Comparison of ENCODE assay signal across 7 mouse cellular contexts in genomic region chr19:47013340-47014158, GRCm38 (mm10). TPM values are rescaled to one million over a fixed set of nuclear protein-coding genes. Genes with fewer than 3 reads are reported as not detected.
DNase-seq lines count a peak whose midpoint lies in the region; ATAC-seq and TF ChIP-seq lines count a peak whose summit lies in the region.

No protein-coding gene starts in this region.

- peaks cover 19% of the 10 kb centered on the region for H3K4me1 ChIP-seq in embryonic facial prominence, embryonic 13.5 days
- H3K4me1 ChIP-seq in hindbrain, embryonic 11.5 days (replicated peaks; ENCODE audit: control insufficient read depth, insufficient read depth, low read length) = no peaks in the 10 kb centered on the region
- peaks cover 2% of the 10 kb centered on the region; the same call in 1 of the 2 replicates for H3K4me1 ChIP-seq in midbrain, postnatal 0 days (ENCODE audit: insufficient read depth, low read length)

- TF ChIP-seq CTCF in layer of hippocampus, adult 2 months (conservative IDR thresholded peaks at IDR 0.05) = no peak
- TF ChIP-seq CTCF in midbrain, postnatal 0 days (IDR thresholded peaks at IDR 0.05) = no peak

- peaks cover 79% of the 10 kb centered on the region for H3K27me3 ChIP-seq in embryonic facial prominence, embryonic 13.5 days
- H3K27me3 ChIP-seq in hindbrain, embryonic 11.5 days (ENCODE audit: control insufficient read depth, insufficient read depth, low read length) = peaks cover 33% of the 10 kb centered on the region
- no peaks in the 10 kb centered on the region for H3K27me3 ChIP-seq in midbrain, postnatal 0 days (ENCODE audit: insufficient read depth, low read length)

- peak overlapping the region; percentile 99 for H3K27ac ChIP-seq in layer of hippocampus, adult 2 months
- H3K27ac ChIP-seq in embryonic facial prominence, embryonic 13.5 days = no peak overlapping the region
- peak overlapping the region; percentile 85 for H3K27ac ChIP-seq in hindbrain, embryonic 11.5 days (ENCODE audit: low read depth, low read length)
- H3K27ac ChIP-seq in midbrain, postnatal 0 days (ENCODE audit: low read depth, low read length) = peak overlapping the region; percentile 98

- H3K4me2 ChIP-seq in embryonic facial prominence, embryonic 13.5 days = peak overlapping the region; percentile 96
- H3K4me2 ChIP-seq in hindbrain, embryonic 11.5 days (replicated peaks; ENCODE audit: low read depth, low read length) = peak overlapping the region; percentile 55
- peak overlapping the region; percentile 62 for H3K4me2 ChIP-seq in midbrain, postnatal 0 days (ENCODE audit: low read depth, low read length, poor library complexity, severe bottlenecking)

- no peaks in the 10 kb centered on the region for H3K36me3 ChIP-seq in embryonic facial prominence, embryonic 13.5 days
- H3K36me3 ChIP-seq in hindbrain, embryonic 11.5 days (ENCODE audit: control insufficient read depth, insufficient read depth, low read length) = no peaks in the 10 kb centered on the region
- H3K36me3 ChIP-seq in midbrain, postnatal 0 days (ENCODE audit: insufficient read depth, low read length) = no peaks in the 10 kb centered on the region

- DNase-seq in layer of hippocampus, adult 2 months (ENCODE audit: low spot score in 2 of 2) = no peak
- DNase-seq in layer of hippocampus, adult 8-10 months (ENCODE audit: low spot score in 2 of 2) = no peak
- peak; percentile 52 for DNase-seq in hindbrain, embryonic 11.5 days (ENCODE audit: low spot score)
- peak; percentile 42 for DNase-seq in midbrain, postnatal 0 days (ENCODE audit: low spot score)
- no peak for DNase-seq in spleen, postnatal 10 days (ENCODE audit: low spot score in 2 of 2)
- DNase-seq in urinary bladder, postnatal 4 days (ENCODE audit: low spot score in 2 of 2) = no peak

- no peak overlapping the region for H3K9ac ChIP-seq in embryonic facial prominence, embryonic 13.5 days
- peak overlapping the region; percentile 48 for H3K9ac ChIP-seq in hindbrain, embryonic 11.5 days (ENCODE audit: low read depth, low read length)
- H3K9ac ChIP-seq in midbrain, postnatal 0 days (replicated peaks; ENCODE audit: low read length, poor library complexity, severe bottlenecking) = peak overlapping the region; percentile 96

- no peak for ATAC-seq in embryonic facial prominence, embryonic 13.5 days (ENCODE audit: insufficient number of reproducible peaks, insufficient read depth, low FRiP score, low TSS enrichment, low read depth)
- ATAC-seq in hindbrain, embryonic 11.5 days (ENCODE audit: low FRiP score) = no peak
- ATAC-seq in midbrain, postnatal 0 days (ENCODE audit: low FRiP score) = no peak

- peak overlapping the region; percentile 81 for H3K4me3 ChIP-seq in layer of hippocampus, adult 2 months
- peak overlapping the region; percentile 56 for H3K4me3 ChIP-seq in embryonic facial prominence, embryonic 13.5 days
- peak overlapping the region; percentile 70 for H3K4me3 ChIP-seq in hindbrain, embryonic 11.5 days (ENCODE audit: low read depth, low read length)
- H3K4me3 ChIP-seq in midbrain, postnatal 0 days (ENCODE audit: low read depth, low read length) = peak overlapping the region; percentile 84

- H3K9me3 ChIP-seq in embryonic facial prominence, embryonic 13.5 days = no peaks in the 10 kb centered on the region
- H3K9me3 ChIP-seq in hindbrain, embryonic 11.5 days (ENCODE audit: control insufficient read depth, low read length) = no peaks in the 10 kb centered on the region
- H3K9me3 ChIP-seq in midbrain, postnatal 0 days (ENCODE audit: low read length) = no peaks in the 10 kb centered on the region

- WGBS in embryonic facial prominence, embryonic 13.5 days = 9% methylated on average over 20 of the region's 20 CpGs
- 10% methylated on average over 20 of the region's 20 CpGs for WGBS in hindbrain, embryonic 11.5 days
- WGBS in midbrain, postnatal 0 days = 8% methylated on average over 20 of the region's 20 CpGs

RNA-seq across cellular contexts. Expression of gene Ina, which starts 0.9 kb away (rescaled TPM):
- total RNA-seq in layer of hippocampus, adult 2 months (2021) = 100 to 1,000 TPM; 170 to 180 TPM
- total RNA-seq in layer of hippocampus, adult 8-10 months (2022) = 100 to 1,000 TPM; 144 to 177 (median 163) TPM
- 8.4 TPM in 2 replicates for polyA plus RNA-seq in embryonic facial prominence, embryonic 13.5 days (2015; fragmentation: Nextera tagmentation; extraction: Ambion mirVana)
- 266 and 290 TPM in 2 replicates for polyA plus RNA-seq in hindbrain, embryonic 11.5 days (2014; fragmentation: Nextera tagmentation; extraction: Ambion mirVana)
- total RNA-seq in midbrain, postnatal 0 days (2014; rRNA removed) = 229 and 248 TPM in 2 replicates
- polyA plus RNA-seq in midbrain, postnatal 0 days (2015; fragmentation: Nextera tagmentation; extraction: Ambion mirVana) = 294 and 310 TPM in 2 replicates

RNA-seq across cellular contexts. Expression of gene Nt5c2, which starts 1.4 kb away (rescaled TPM):
- 10 to 100 TPM; 80.9 to 84.4 TPM for total RNA-seq in layer of hippocampus, adult 2 months (2021)
- total RNA-seq in layer of hippocampus, adult 8-10 months (2022) = 100 to 1,000 TPM in 1 of 4 experiments, 10 to 100 TPM in 3; 72.5 to 101 (median 83.1) TPM
- polyA plus RNA-seq in embryonic facial prominence, embryonic 13.5 days (2015; fragmentation: Nextera tagmentation; extraction: Ambion mirVana) = 69.1 and 77.3 TPM in 2 replicates
- 81.5 and 90.6 TPM in 2 replicates for polyA plus RNA-seq in hindbrain, embryonic 11.5 days (2014; fragmentation: Nextera tagmentation; extraction: Ambion mirVana)
- 64.1 and 68.1 TPM in 2 replicates for total RNA-seq in midbrain, postnatal 0 days (2014; rRNA removed)
- polyA plus RNA-seq in midbrain, postnatal 0 days (2015; fragmentation: Nextera tagmentation; extraction: Ambion mirVana) = 81.8 and 83.0 TPM in 2 replicates

RNA-seq across cellular contexts. Expression of gene Pcgf6, which starts 37.2 kb away (rescaled TPM):
- 10 to 100 TPM; 19.3 to 25.5 TPM for total RNA-seq in layer of hippocampus, adult 2 months (2021)
- 10 to 100 TPM; 17.7 to 27.8 (median 21.1) TPM for total RNA-seq in layer of hippocampus, adult 8-10 months (2022)
- 24.3 and 24.4 TPM in 2 replicates for polyA plus RNA-seq in embryonic facial prominence, embryonic 13.5 days (2015; fragmentation: Nextera tagmentation; extraction: Ambion mirVana)
- 31.6 and 32.2 TPM in 2 replicates for polyA plus RNA-seq in hindbrain, embryonic 11.5 days (2014; fragmentation: Nextera tagmentation; extraction: Ambion mirVana)
- total RNA-seq in midbrain, postnatal 0 days (2014; rRNA removed) = 26.3 and 29.2 TPM in 2 replicates
- polyA plus RNA-seq in midbrain, postnatal 0 days (2015; fragmentation: Nextera tagmentation; extraction: Ambion mirVana) = 21.8 and 23.6 TPM in 2 replicates

RNA-seq across cellular contexts. Expression of gene Taf5, which starts 54.0 kb away (rescaled TPM):
- 1 to 10 TPM; 5.2 to 5.6 TPM for total RNA-seq in layer of hippocampus, adult 2 months (2021)
- total RNA-seq in layer of hippocampus, adult 8-10 months (2022) = 1 to 10 TPM; 5.4 to 6.1 (median 5.7) TPM
- polyA plus RNA-seq in embryonic facial prominence, embryonic 13.5 days (2015; fragmentation: Nextera tagmentation; extraction: Ambion mirVana) = 5.8 and 7.3 TPM in 2 replicates
- polyA plus RNA-seq in hindbrain, embryonic 11.5 days (2014; fragmentation: Nextera tagmentation; extraction: Ambion mirVana) = 10.8 and 11.8 TPM in 2 replicates
- 8.6 and 10.8 TPM in 2 replicates for total RNA-seq in midbrain, postnatal 0 days (2014; rRNA removed)
- 2.9 and 3.0 TPM in 2 replicates for polyA plus RNA-seq in midbrain, postnatal 0 days (2015; fragmentation: Nextera tagmentation; extraction: Ambion mirVana)

Comparison
In these comparisons a context has a peak if more than half of its experiments do, and no peak if none do; other contexts are left out.
1. DNase-seq: peak in hindbrain, embryonic 11.5 days (single experiment) and midbrain, postnatal 0 days (single experiment); none in layer of hippocampus, adult 2 months (0 of 2), layer of hippocampus, adult 8-10 months (0 of 2), spleen, postnatal 10 days (0 of 2) and urinary bladder, postnatal 4 days (0 of 2).
2. Peak in every context shown above with its lines, with median percentiles within 50 percentile points of each other: H3K4me3 ChIP-seq and H3K4me2 ChIP-seq.